Mouse (Mus musculus) olfactory bulb, adult 2 months (tissue): ENCODE results near the gene B4galt5.

Experiments
- CTCF ChIP-seq: fragments of 200-500 bp; IDR thresholded peaks from 2 replicates; pipeline ENCODE4 v1.5.1; 2012; ENCODE audit warnings: low read depth, mild to moderate bottlenecking, low read length, moderate library complexity; ENCODE audit not compliant: insufficient read depth
- POLR2A ChIP-seq: fragments of 200-500 bp; IDR thresholded peaks from 2 replicates; pipeline ENCODE4 v1.6.1; 2012; ENCODE audit warnings: mild to moderate bottlenecking, low read depth, low read length, moderate library complexity; ENCODE audit not compliant: insufficient read depth

GRCm38 (mm10) chr2:167342876-167343275, 6.1 kb downstream of the B4galt5 start:
- no peak for TF ChIP-seq POLR2A
- no peak for TF ChIP-seq CTCF
